17 mouse cellular contexts compared by ENCODE assay signal in genomic region chr14:61320765-61321164, GRCm38 (mm10). TPM values are rescaled to one million over a fixed set of nuclear protein-coding genes. Genes with fewer than 3 reads are reported as not detected.
DNase-seq lines count a peak whose midpoint lies in the region; ATAC-seq and TF ChIP-seq lines count a peak whose summit lies in the region.
"Had no signal": no experiment of that assay in that cellular context is flagged by ENCODE, and none has a peak within 500 bp of the region (broad histone marks: within the 10 kb centered on the region; RNA-seq: fewer than 3 reads in every experiment).

No protein-coding gene starts in this region.

- H3K4me3 ChIP-seq in liver, adult 2 months (ENCODE audit: insufficient read depth, low read depth, low read length), result no peak overlapping the region
- no peak overlapping the region for H3K4me3 ChIP-seq in liver, embryonic 12.5 days
- H3K4me3 ChIP-seq in bone marrow macrophage, adult 2 months (ENCODE audit: insufficient read depth, low read length), result no peak overlapping the region
- no peak overlapping the region for H3K4me3 ChIP-seq in liver, postnatal 0 days (ENCODE audit: low read depth, low read length)
- H3K4me3 ChIP-seq: left cerebral cortex, adult 2 months; megakaryocyte, embryonic 14.5 days; neural tube, embryonic 12.5 days had no signal

- peak; percentile 54; the same call in 1 of the 2 replicates for TF ChIP-seq EP300 in liver, postnatal 0 days (IDR thresholded peaks at IDR 0.05; ENCODE audit: low read depth)

- H3K27me3 ChIP-seq in liver, adult 2 months (ENCODE audit: control insufficient read depth, insufficient read depth, low read length), result no peaks in the 10 kb centered on the region
- no peaks in the 10 kb centered on the region for H3K27me3 ChIP-seq in liver, embryonic 12.5 days (replicated peaks)
- H3K27me3 ChIP-seq in liver, postnatal 0 days (ENCODE audit: insufficient read depth, low read length), result no peaks in the 10 kb centered on the region
- H3K27me3 ChIP-seq: neural tube, embryonic 12.5 days; Patski had no signal

- TF ChIP-seq POLR2A in liver, adult 2 months (IDR thresholded peaks at IDR 0.05; ENCODE audit: extremely low read depth, insufficient read depth, low read length), result no peak
- TF ChIP-seq POLR2A in bone marrow macrophage, adult 2 months (IDR thresholded peaks at IDR 0.05; ENCODE audit: borderline replicate concordance, low read depth, low read length), result no peak

- no peak overlapping the region for H3K27ac ChIP-seq in liver, adult 2 months (replicated peaks; ENCODE audit: insufficient read depth, low read depth, low read length)
- H3K27ac ChIP-seq in liver, embryonic 12.5 days, result no peak overlapping the region
- peak overlapping the region; percentile 24 for H3K27ac ChIP-seq in bone marrow macrophage, adult 2 months (ENCODE audit: insufficient read depth, low read depth, low read length)
- H3K27ac ChIP-seq in liver, postnatal 0 days (ENCODE audit: low read depth), result peak overlapping the region; percentile 51; the same call in 1 of the 2 replicates
- H3K27ac ChIP-seq: left cerebral cortex, adult 2 months; neural tube, embryonic 12.5 days had no signal

- ATAC-seq in liver, embryonic 12.5 days, result no peak
- peak; percentile 96 for ATAC-seq in liver, postnatal 0 days
- ATAC-seq: Patski had no signal

- peak; percentile 54 for DNase-seq in liver, adult 2 months (ENCODE audit: extremely low read depth, low read depth, low spot score)
- DNase-seq in 416B (ENCODE audit: low read depth), result peak; percentile 84
- DNase-seq in liver, postnatal 0 days, result peak; percentile 37
- DNase-seq in frontal cortex, postnatal 25 days (ENCODE audit: low spot score in 2 of 2), result no peak
- no peak for DNase-seq in neural tube, embryonic 10.5 days (ENCODE audit: extremely low spot score, low spot score)
- no peak for DNase-seq in layer of hippocampus, adult 18-20 months (ENCODE audit: low spot score in 2 of 2)
- DNase-seq: B cell, adult 2 months; cerebellum, postnatal 25 days; gastrocnemius, postnatal 10 days had no signal

- no peaks in the 10 kb centered on the region for H3K4me1 ChIP-seq in liver, adult 2 months (ENCODE audit: control insufficient read depth, insufficient read depth, low read length)
- H3K4me1 ChIP-seq in liver, embryonic 12.5 days, result no peaks in the 10 kb centered on the region
- H3K4me1 ChIP-seq in bone marrow macrophage, adult 2 months (ENCODE audit: control insufficient read depth, insufficient read depth, low read length), result peaks cover 15% of the 10 kb centered on the region
- peaks cover 2% of the 10 kb centered on the region; the same call in 1 of the 2 replicates for H3K4me1 ChIP-seq in liver, postnatal 0 days (ENCODE audit: insufficient read depth)
- H3K4me1 ChIP-seq: neural tube, embryonic 12.5 days had no signal

- TF ChIP-seq CTCF in liver, adult 2 months (IDR thresholded peaks at IDR 0.05; ENCODE audit: low read depth, low read length), result no peak
- TF ChIP-seq CTCF in bone marrow macrophage, adult 2 months (IDR thresholded peaks at IDR 0.05; ENCODE audit: low read depth, low read length), result no peak
- TF ChIP-seq CTCF in liver, postnatal 0 days (IDR thresholded peaks at IDR 0.05; ENCODE audit: low read depth), result no peak

- H3K9me3 ChIP-seq in liver, embryonic 12.5 days (replicated peaks), result no peaks in the 10 kb centered on the region
- no peaks in the 10 kb centered on the region for H3K9me3 ChIP-seq in liver, postnatal 0 days (ENCODE audit: low read length)

- no peaks in the 10 kb centered on the region for H3K79me2 ChIP-seq in liver, adult 2 months (ENCODE audit: control insufficient read depth, insufficient read depth, low read length)

- H3K36me3 ChIP-seq in liver, adult 2 months (ENCODE audit: control insufficient read depth, insufficient read depth, low read length), result no peaks in the 10 kb centered on the region
- H3K36me3 ChIP-seq in liver, embryonic 12.5 days, result no peaks in the 10 kb centered on the region
- H3K36me3 ChIP-seq in liver, postnatal 0 days (replicated peaks; ENCODE audit: insufficient read depth, low read length), result no peaks in the 10 kb centered on the region
- H3K36me3 ChIP-seq: neural tube, embryonic 12.5 days had no signal

- no peak overlapping the region for H3K4me2 ChIP-seq in liver, embryonic 12.5 days
- no peak overlapping the region for H3K4me2 ChIP-seq in liver, postnatal 0 days (ENCODE audit: low read depth, low read length)
- H3K4me2 ChIP-seq: heart, embryonic 11.5 days; neural tube, embryonic 12.5 days had no signal

- WGBS in liver, adult 2 months, result 100% methylated on average over 1 of the region's 1 CpGs
- 40% methylated on average over 1 of the region's 1 CpGs for WGBS in liver, embryonic 12.5 days (ENCODE audit: insufficient replicate concordance)
- WGBS in liver, postnatal 0 days (ENCODE audit: insufficient replicate concordance), result 80% methylated on average over 1 of the region's 1 CpGs

- H3K9ac ChIP-seq in liver, adult 2 months (ENCODE audit: low read depth, low read length), result no peak overlapping the region
- no peak overlapping the region for H3K9ac ChIP-seq in liver, embryonic 12.5 days
- H3K9ac ChIP-seq in liver, postnatal 0 days (replicated peaks), result no peak overlapping the region
- H3K9ac ChIP-seq: neural tube, embryonic 12.5 days had no signal

RNA-seq across cellular contexts. Expression of gene Arl11, which starts 11.2 kb away (rescaled TPM):
- 0.28 and 0.40 TPM in 2 replicates for total RNA-seq in liver, adult 2 months (2014; rRNA removed)
- 0.07 and 0.37 TPM in 2 replicates for polyA plus RNA-seq in liver, adult 2 months (2012; rRNA removed)
- 1.1 TPM in 2 replicates for polyA plus RNA-seq in liver, embryonic 12.5 days (2016; fragmentation: Nextera tagmentation; extraction: Ambion mirVana)
- polyA plus RNA-seq in bone marrow macrophage, adult 2 months (2012; ENCODE audit: insufficient read depth, insufficient read length, missing spikeins), result 97.1 and 103 TPM in 2 replicates
- polyA plus RNA-seq in liver, postnatal 0 days (2015; fragmentation: Nextera tagmentation; extraction: Ambion mirVana), result 2.8 and 3.0 TPM in 2 replicates
- under 1 TPM; 0.81 to 0.94 TPM for total RNA-seq in layer of hippocampus, adult 18-20 months (2021)
- total RNA-seq: midbrain, postnatal 0 days had no signal
- polyA plus RNA-seq: Patski had no signal

RNA-seq across cellular contexts. Expression of gene Ebpl, which starts 39.5 kb away (rescaled TPM):
- total RNA-seq in liver, adult 2 months (2014; rRNA removed), result 17.2 and 17.6 TPM in 2 replicates
- polyA plus RNA-seq in liver, adult 2 months (2012; rRNA removed), result 17.8 and 19.5 TPM in 2 replicates
- 3.9 and 4.3 TPM in 2 replicates for polyA plus RNA-seq in liver, embryonic 12.5 days (2016; fragmentation: Nextera tagmentation; extraction: Ambion mirVana)
- polyA plus RNA-seq in bone marrow macrophage, adult 2 months (2012; ENCODE audit: insufficient read depth, insufficient read length, missing spikeins), result 8.1 and 8.8 TPM in 2 replicates
- 13.3 and 13.8 TPM in 2 replicates for polyA plus RNA-seq in liver, postnatal 0 days (2015; fragmentation: Nextera tagmentation; extraction: Ambion mirVana)
- 1 to 10 TPM; 4.8 to 5.1 TPM for total RNA-seq in layer of hippocampus, adult 18-20 months (2021)

Comparison
In these comparisons a context has a peak if more than half of its experiments do, and no peak if none do; other contexts are left out.
1. H3K27ac ChIP-seq: peak in bone marrow macrophage, adult 2 months (single experiment) and liver, postnatal 0 days (single experiment); none in liver, adult 2 months (single experiment) and liver, embryonic 12.5 days (single experiment).
2. DNase-seq: peak in liver, adult 2 months (single experiment), 416B (single experiment) and liver, postnatal 0 days (single experiment); none in frontal cortex, postnatal 25 days (0 of 2), neural tube, embryonic 10.5 days (single experiment) and layer of hippocampus, adult 18-20 months (0 of 2).
3. RNA of gene Arl11, which starts 11.2 kb away (polyA plus RNA-seq): 97.1 to 103 TPM in bone marrow macrophage, adult 2 months; 2.8 to 3.0 TPM in liver, postnatal 0 days, 1.1 TPM in liver, embryonic 12.5 days and 0.07 to 0.37 TPM in liver, adult 2 months; every median in the first group is over 10 times any median in the second.